Mouse (Mus musculus): Measurements from ENCODE around the gene Gm20388.
"Not testable (repeated sequence)": the region's sequence is repeated elsewhere in the genome, so short reads cannot be mapped to it uniquely, and the experiment has no call there.

The Gm20388 gene

GRCm38 (mm10) chr8:123064809-123065213, 3154.2 kb downstream of the Gm20388 start:
- no peak for DNase-seq (ENCODE audit: extremely low spot score, low read depth, low spot score)

DNA sequence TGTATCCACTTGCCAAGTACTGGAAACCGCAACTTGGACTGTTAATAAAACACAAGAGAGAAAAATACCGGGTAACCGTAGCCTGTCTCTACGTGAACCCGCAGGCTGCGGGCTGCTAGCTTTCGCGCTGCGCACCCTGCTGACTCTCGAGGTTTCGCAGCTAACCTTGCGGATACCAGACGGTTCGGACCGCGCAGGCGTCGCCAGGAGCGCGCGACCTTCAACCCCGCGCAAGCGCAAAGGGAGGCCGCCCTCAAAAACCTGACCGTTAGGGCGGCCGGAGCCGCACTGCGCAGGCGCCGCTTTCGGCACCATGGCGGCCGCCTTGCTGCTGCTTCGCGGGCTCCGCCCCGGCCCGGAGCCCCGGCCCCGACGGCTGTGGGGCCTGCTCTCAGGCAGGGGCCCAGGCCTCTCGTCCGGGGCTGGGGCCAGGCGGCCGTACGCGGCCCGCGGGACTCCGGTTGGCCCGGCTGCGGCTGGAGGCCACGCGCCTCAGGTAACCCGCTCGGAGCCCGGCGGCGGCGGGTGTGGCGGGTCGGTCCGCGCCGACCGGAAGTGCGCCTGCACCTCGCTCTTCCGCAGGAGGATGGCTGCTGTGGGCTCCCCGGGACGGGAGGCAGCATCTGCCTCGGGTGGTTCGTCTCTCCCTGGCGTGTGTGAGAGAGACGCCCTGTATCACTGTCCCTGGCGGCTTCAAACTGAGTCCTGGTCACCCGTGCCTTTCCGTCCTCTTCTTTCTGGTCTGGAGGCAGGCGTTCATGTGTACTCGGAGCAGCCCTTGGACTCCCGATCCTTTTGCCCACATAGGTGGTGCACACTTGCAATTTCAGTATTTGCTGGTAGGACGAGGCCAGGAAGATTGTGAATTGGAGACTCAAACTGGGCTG, 3154.8 kb downstream of the Gm20388 start:
- peak; percentile 91 for DNase-seq (ENCODE audit: extremely low spot score, low read depth, low spot score)

DNA sequence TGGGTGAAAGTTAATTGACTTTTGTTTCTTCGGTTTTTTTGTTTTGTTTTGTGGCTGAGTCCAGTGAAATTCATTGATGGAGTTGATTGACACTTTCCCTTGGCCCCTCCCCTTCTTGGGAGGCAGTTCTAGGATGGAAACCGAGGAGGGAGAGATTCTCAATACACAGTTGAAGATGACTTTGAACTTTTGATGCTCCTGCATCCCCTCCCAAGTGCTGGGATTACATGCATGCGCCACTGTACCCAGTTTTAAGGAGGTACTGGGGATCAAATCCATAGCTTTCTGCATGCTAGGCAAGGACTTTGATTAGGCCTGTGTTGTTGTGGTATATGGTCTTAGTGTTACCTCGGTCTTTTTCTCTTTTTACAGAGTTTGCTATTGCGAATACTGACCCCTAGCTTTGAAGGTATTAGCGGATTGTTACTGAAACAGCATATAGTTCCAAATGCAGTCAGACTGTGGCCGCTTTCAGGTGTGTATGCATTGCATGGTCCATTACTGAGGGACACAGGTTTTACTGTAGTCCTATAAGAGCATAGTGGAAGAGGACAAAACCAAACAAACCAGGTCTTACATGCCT, 3155.6 kb downstream of the Gm20388 start:
- DNase-seq (ENCODE audit: extremely low spot score, low read depth, low spot score), result peak; percentile 20

DNA sequence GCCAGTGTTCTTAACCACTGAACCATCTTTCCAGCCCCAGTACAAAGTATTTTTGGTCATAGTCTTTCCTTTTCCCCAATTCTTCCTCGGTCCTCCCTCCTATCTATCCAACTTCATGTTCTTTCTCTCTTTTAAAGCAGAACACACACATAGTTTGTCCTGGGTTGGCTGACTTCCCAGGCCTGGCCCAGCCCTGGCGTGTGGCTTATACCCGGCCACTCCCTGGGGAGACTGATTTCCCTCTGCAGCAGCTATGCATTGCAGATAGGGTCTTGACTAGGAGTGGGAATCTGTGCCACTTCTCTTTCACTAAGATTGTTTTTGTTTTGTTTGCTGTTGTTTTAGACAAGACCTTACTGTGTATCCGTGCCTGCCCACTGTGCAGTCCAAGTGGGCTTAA, 3160.5 kb downstream of the Gm20388 start:
- DNase-seq (ENCODE audit: extremely low spot score, low read depth, low spot score), result no peak

GRCm38 (mm10) chr8:123077213-123077612, 3166.6 kb downstream of the Gm20388 start:
- no peak for DNase-seq (ENCODE audit: extremely low spot score, low read depth, low spot score)

- no peak for DNase-seq (ENCODE audit: extremely low spot score, low read depth, low spot score)
These were observed 3172.4 kb downstream of the Gm20388 start for GRCm38 (mm10) chr8:123082993-123083392.

DNA sequence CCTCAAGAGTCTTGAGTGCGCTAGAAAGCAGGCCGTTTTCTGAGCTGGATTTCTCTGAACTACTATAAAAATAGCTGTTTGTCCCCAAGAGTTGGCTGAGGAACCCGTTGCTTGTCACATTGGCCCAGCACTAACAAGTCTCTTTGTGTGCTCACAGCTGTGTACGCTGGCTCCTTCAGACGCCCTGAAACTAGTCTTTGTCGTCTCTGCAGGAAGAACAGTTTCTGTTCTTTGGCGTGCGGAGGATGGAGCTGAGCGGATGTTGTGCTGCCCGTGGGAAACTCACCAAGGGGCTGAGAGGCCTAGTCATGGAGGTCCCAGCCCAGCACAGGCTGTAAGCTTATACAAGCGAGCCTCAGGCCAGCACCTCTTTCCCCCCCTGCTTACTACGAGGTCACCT, 3173.0 kb downstream of the Gm20388 start:
- DNase-seq (ENCODE audit: extremely low spot score, low read depth, low spot score), result no peak

DNA sequence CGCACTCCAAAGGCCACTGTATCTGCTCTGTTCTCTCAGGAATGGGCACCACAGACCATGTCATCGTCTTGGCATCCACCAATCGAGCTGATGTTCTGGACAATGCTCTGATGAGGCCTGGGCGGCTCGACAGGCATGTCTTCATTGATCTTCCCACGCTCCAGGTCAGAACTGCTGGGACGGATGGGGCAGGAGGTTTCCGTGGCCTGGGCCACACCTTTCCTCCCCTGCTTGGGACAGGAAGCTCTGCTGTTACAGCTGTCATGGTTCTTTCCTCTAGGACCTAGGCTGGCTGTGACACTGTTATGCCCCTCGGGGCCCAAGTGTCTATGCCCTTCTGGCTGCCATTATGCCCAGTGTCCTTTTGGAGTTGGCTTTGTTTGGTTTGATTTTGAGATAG, 3176.6 kb downstream of the Gm20388 start:
- DNase-seq (ENCODE audit: extremely low spot score, low read depth, low spot score), result no peak

DNA sequence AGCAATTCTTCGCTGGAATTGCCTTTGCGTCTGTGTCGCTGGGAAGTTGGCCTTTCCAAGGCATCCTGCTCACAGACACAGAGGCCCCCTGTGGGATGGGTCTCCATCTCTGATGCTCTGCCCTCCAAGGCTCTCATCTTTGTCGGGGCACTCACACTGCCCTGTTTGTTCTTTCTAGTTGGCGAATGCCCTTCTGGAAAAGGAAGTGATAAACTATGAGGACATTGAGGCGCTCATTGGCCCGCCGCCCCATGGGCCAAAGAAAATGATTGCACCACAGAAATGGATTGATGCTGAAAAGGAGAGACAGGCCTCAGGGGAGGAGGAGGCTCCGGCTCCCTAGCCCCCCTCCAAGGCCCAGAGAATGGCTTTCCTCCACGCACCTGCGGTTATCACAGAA, 3186.6 kb downstream of the Gm20388 start:
- DNase-seq (ENCODE audit: extremely low spot score, low read depth, low spot score), result no peak

DNA sequence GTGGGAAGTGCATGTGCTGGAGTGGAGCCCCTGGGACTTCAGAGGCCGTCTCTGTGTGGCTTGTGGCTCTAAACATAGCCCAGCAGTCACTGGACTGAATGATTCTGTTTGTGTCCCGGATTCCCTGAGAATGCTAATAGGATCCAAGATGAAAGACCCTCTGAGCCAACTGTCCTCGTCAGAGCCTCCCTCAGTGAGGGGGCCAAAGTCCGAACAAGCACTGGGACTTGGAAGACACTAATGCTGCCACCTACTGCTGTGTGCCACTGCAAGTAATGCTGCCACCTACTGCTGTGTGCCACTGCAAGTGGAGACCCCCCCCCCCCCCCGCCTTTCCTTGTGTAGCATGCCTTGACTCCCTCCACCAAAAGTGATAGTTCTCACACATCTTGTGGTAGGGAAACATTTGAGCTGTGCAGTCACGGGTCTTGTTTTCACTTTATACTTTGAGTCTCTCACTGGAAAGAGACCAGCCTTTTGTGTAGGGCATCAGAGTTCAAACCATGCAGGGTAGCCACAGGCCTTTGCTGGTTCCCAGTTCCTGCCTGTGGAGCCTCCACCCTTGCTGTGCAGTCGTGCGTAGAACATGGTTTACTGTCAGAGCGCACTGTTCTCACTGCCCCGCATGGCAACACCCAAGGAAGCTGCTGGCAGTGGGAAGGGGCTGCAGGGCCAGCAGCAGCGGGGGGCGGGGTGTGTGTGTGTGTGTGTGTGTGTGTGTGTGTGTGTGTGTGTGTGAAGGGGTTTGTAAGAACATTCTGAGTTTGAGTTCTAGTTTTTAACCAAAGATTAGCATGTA, 3187.3 kb downstream of the Gm20388 start:
- no peak for DNase-seq (ENCODE audit: extremely low spot score, low read depth, low spot score)

GRCm38 (mm10) chr8:123100288-123100687, 3189.6 kb downstream of the Gm20388 start:
- DNase-seq (ENCODE audit: extremely low spot score, low read depth, low spot score), result no peak

- no peak for DNase-seq (ENCODE audit: extremely low spot score, low read depth, low spot score)
These were observed 3190.6 kb downstream of the Gm20388 start for GRCm38 (mm10) chr8:123101244-123101643.

DNA sequence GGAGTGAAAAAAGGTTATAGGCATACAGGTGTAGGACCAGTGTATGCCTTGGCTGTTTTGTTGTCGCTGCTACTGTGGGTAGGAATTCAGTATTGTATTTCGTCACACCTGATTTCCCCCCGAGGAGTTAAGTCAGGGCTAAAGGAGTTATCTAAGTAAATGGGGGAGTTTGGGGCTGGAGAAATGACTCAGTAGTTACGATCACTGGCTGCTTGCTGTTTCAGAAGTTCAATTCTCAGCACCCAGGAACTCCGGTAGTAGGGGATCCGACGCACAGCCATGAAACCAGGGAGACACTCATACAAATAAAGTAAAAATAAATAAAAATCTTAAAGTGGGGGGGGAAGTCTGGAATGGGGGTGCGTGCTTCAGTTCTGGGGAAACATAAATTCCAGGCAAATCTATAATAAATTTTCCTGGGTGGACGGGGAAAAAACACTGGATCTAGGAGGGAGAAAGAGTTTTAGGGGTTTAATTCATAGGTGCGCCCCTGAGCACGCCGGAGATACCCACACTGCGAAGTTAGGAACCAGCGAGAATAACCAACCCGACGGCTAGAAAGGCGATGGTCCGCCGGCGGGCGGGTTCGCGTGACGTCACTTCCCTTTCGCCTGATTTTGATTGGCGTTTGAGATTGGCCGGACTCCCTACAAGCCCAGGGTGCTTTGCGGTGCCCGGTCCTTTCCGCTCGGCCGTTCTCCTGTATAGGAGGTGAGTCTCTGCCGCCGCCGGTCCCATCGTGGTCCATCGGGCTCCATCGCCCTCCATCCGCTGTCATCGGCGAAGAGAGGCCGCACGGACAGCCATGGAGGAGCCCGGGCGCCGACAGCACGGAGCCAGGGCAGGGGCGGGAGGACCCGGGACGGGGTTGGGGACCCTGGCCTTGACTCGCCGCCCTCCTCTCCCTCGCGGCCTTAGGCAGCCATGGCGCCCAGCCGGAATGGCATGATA, 3191.4 kb downstream of the Gm20388 start, which contains the start of gene Rpl13:
Rpl13 (plus strand) TSS at position 616 of the 951 bp plus-strand sequence.
- peak; percentile 93 for DNase-seq (ENCODE audit: extremely low spot score, low read depth, low spot score)

DNA sequence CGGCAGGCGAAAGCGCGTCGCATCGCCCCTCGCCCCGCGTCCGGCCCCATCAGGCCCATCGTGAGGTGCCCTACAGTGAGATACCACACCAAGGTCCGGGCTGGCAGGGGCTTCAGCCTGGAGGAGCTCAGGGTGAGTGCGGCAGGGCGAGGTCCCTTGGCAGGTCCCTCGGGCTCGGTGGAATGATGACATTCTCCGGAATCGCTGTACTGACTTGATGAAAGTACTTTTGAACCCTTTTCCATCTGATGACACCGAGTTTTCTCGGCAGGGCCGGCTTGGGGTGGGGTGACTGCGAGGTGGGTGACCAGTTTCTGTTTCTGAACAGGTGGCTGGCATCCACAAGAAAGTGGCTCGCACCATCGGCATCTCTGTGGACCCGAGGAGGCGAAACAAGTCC, 3192.2 kb downstream of the Gm20388 start:
- not testable (repeated sequence) for DNase-seq (ENCODE audit: extremely low spot score, low read depth, low spot score)

DNA sequence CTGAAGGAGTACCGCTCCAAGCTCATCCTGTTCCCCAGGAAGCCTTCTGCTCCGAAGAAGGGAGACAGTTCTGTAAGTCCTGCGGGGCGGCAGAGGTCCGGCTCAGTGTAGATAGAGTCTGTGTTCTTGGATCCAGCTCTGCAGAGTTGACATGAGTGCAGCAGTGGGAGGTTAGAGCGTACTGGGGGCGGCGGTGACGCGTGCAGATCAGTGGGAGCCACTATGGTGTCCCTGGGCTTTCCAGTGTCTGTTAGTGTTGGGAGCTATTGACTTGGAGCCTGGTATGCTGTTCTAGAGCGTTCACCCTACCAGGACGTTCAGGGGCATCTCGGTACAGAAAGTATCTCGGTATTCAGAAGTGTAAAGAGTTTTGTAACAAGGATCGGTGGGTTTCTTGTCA, 3192.6 kb downstream of the Gm20388 start:
- DNase-seq (ENCODE audit: extremely low spot score, low read depth, low spot score), result no peak

DNA sequence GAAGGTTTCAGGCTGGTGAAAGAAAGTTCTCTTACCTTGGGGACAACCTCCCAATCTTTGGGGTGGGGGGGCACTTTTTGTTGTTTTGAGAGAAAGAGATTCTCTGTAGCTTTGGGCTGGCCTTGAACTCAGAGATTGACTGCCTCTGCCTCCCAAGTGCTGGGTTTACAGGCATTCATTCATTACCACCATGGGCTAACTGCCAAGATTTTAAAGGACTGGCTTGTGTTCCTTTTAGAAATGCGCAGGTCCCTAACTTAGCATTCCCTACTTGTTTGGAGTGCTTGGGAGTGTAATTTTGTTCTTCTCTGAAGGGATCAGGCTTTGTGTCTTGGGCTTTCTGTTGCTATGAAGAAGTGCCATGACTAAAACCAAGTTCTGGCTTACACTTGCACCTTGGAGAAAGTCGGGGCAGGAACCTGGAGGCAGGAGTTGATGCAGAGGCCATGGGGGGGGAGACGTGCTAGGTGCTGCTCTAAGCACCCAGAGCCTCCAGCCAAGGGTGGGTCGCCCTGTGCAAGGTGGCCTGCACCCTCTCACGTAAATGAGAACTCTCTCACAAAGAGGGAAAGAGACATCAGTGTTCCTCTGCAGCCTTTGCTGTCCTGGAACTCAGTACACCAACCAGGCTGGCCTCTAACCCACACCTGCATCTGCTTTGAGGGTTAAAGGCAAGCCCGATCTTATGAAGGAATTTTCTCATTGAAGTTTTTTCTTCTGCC, 3193.6 kb downstream of the Gm20388 start:
- no peak for DNase-seq (ENCODE audit: extremely low spot score, low read depth, low spot score)

GRCm38 (mm10) chr8:123105553-123106326, 3195.1 kb downstream of the Gm20388 start:
- peak; percentile 66 for DNase-seq (ENCODE audit: extremely low spot score, low read depth, low spot score)

DNA sequence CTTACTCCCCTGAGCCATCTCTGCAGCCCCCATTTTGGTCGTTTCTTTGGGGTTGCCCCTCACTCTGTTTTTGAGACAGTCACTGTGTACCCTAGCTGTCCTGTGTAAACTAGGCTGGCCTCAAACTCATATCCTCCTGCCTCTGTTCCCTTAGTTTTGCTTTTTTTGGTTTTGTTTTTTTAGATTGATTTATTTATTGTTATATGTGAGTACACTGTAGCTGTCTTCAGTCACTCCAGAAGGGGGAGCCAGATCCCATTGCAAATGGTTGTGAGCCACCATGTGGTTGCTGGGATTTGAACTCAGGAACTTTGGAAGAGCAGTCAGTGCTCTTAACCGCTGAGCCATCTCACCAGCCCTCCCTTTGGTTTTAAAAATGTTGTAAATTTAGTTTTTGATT, 3195.9 kb downstream of the Gm20388 start:
- DNase-seq (ENCODE audit: extremely low spot score, low read depth, low spot score), result no peak

DNA sequence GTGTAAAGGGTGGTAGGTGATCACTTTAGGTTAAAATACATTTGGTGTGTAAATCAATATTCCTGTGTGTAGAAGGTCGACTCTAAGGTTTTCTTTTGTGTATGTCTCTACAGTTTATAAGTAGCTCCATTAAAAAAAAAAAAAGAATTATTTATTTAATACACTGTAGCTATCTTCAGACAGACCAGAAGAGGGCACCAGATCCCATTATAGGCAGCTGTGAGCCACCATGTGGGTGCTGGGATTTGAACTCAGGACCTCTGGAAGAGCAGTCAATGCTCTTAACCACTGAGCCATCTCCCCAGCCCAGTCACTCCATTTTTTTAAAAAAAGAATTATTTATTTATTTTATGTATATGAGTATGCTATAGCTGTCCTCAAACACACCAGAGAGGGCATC, 3197.4 kb downstream of the Gm20388 start:
- no peak for DNase-seq (ENCODE audit: extremely low spot score, low read depth, low spot score)
